Mouse (Mus musculus): ENCODE results near the gene Laptm4a. TPM values are rescaled to one million over a fixed set of nuclear protein-coding genes. Genes with fewer than 3 reads are reported as not detected.

The Laptm4a gene
- total RNA-seq, 1 experiment: 238 TPM

- H3K27ac ChIP-seq (ENCODE audit: insufficient read depth, low read depth, low read length, poor library complexity, severe bottlenecking): no peak overlapping the region
- H3K36me3 ChIP-seq (ENCODE audit: control insufficient read depth, insufficient read depth, low read length, poor library complexity, severe bottlenecking): no peaks in the 10 kb centered on the region
- in situ Hi-C loops (cut with MboI; ENCODE audit: low sequenced_read_pairs in 2 of 2, unreplicated experiment in 2 of 2): no loop called here
- no peaks in the 10 kb centered on the region for H3K9me3 ChIP-seq (ENCODE audit: control insufficient read depth, insufficient read depth, low read depth, low read length)
- TF ChIP-seq HCFC1 (IDR thresholded peaks at IDR 0.05; ENCODE audit: borderline replicate concordance, insufficient read depth, low read length): no peak
- TF ChIP-seq CHD2 (IDR thresholded peaks at IDR 0.05; ENCODE audit: low read depth, low read length): no peak
- TF ChIP-seq MAFK (IDR thresholded peaks at IDR 0.05; ENCODE audit: insufficient read depth, low read depth, low read length): no peak
- 0 out of 2 replicates have a peak, but pooled peaks have one; percentile 20 for TF ChIP-seq ZNF384 (IDR thresholded peaks at IDR 0.05; ENCODE audit: low read depth, low read length)
- TF ChIP-seq ZC3H11A (IDR thresholded peaks at IDR 0.05; ENCODE audit: borderline replicate concordance, low read depth, low read length): peak; percentile 69; the same call in 1 of the 2 replicates
- H3K4me1 ChIP-seq (ENCODE audit: control insufficient read depth in 2 of 2, insufficient read depth in 2 of 2, low read length in 2 of 2, poor library complexity in 1 of 2): peaks cover 6 to 13% of the 10 kb centered on the region in 2 experiments
- no peak overlapping the region for H3K4me3 ChIP-seq (ENCODE audit: insufficient read depth in 1 of 2, low read depth in 1 of 2, low read length in 2 of 2, poor library complexity in 1 of 2, severe bottlenecking in 1 of 2)
- DNase-seq (ENCODE audit: low read depth, low spot score): peak; percentile 63
- H3K9ac ChIP-seq (ENCODE audit: insufficient read depth, low read depth, low read length, poor library complexity, severe bottlenecking): no peak overlapping the region
These were observed 32.3 kb upstream of the Laptm4a start for GRCm38 (mm10) chr12:8889117-8889665.

GRCm38 (mm10) chr12:8892876-8893532 is 28.5 kb upstream of the Laptm4a start:
- in situ Hi-C loops (cut with MboI; ENCODE audit: low sequenced_read_pairs in 2 of 2, unreplicated experiment in 2 of 2): no loop called here
- Histone ChIP-seq H3K9me3 (ENCODE audit: control insufficient read depth, insufficient read depth, low read depth, low read length) (no peaks in the 10 kb centered on the region), H3K36me3 (ENCODE audit: control insufficient read depth, insufficient read depth, low read length, poor library complexity, severe bottlenecking) (no peaks in the 10 kb centered on the region), H3K4me1 (ENCODE audit: control insufficient read depth in 2 of 2, insufficient read depth in 2 of 2, low read length in 2 of 2, poor library complexity in 1 of 2) (peaks cover 2 to 6% of the 10 kb centered on the region in 2 experiments; a peak in 2 of 4 replicates), H3K27ac (ENCODE audit: insufficient read depth, low read depth, low read length, poor library complexity, severe bottlenecking) (no peak overlapping the region), H3K4me3 (ENCODE audit: insufficient read depth in 1 of 2, low read depth in 1 of 2, low read length in 2 of 2, poor library complexity in 1 of 2, severe bottlenecking in 1 of 2) (peak overlapping the region in 1 of 2 experiments; percentile 19; a peak in 1 of 4 replicates), H3K9ac (ENCODE audit: insufficient read depth, low read depth, low read length, poor library complexity, severe bottlenecking) (no peak overlapping the region)
- DNase-seq (ENCODE audit: low read depth, low spot score): no peak
- TF ChIP-seq CHD2 (IDR thresholded peaks at IDR 0.05; ENCODE audit: low read depth, low read length) (no peak), HCFC1 (IDR thresholded peaks at IDR 0.05; ENCODE audit: borderline replicate concordance, insufficient read depth, low read length) (no peak), ZNF384 (IDR thresholded peaks at IDR 0.05; ENCODE audit: low read depth, low read length) (no peak), MAFK (IDR thresholded peaks at IDR 0.05; ENCODE audit: insufficient read depth, low read depth, low read length) (no peak), ZC3H11A (IDR thresholded peaks at IDR 0.05; ENCODE audit: borderline replicate concordance, low read depth, low read length) (no peak)

- no peak overlapping the region for H3K4me3 ChIP-seq (ENCODE audit: insufficient read depth in 1 of 2, low read depth in 1 of 2, low read length in 2 of 2, poor library complexity in 1 of 2, severe bottlenecking in 1 of 2)
- H3K27ac ChIP-seq (ENCODE audit: insufficient read depth, low read depth, low read length, poor library complexity, severe bottlenecking): no peak overlapping the region
- H3K4me1 ChIP-seq (ENCODE audit: control insufficient read depth in 2 of 2, insufficient read depth in 2 of 2, low read length in 2 of 2, poor library complexity in 1 of 2): peaks cover 6 to 19% of the 10 kb centered on the region in 2 experiments; a peak in 3 of 4 replicates
- DNase-seq (ENCODE audit: low read depth, low spot score): no peak
- H3K9ac ChIP-seq (ENCODE audit: insufficient read depth, low read depth, low read length, poor library complexity, severe bottlenecking): no peak overlapping the region
- in situ Hi-C loops (cut with MboI; ENCODE audit: low sequenced_read_pairs in 2 of 2, unreplicated experiment in 2 of 2): no loop called here
- TF ChIP-seq ZC3H11A (IDR thresholded peaks at IDR 0.05; ENCODE audit: borderline replicate concordance, low read depth, low read length): no peak
- no peak for TF ChIP-seq MAFK (IDR thresholded peaks at IDR 0.05; ENCODE audit: insufficient read depth, low read depth, low read length)
- no peak for TF ChIP-seq ZNF384 (IDR thresholded peaks at IDR 0.05; ENCODE audit: low read depth, low read length)
- no peak for TF ChIP-seq HCFC1 (IDR thresholded peaks at IDR 0.05; ENCODE audit: borderline replicate concordance, insufficient read depth, low read length)
- TF ChIP-seq CHD2 (IDR thresholded peaks at IDR 0.05; ENCODE audit: low read depth, low read length): no peak
- no peaks in the 10 kb centered on the region for H3K36me3 ChIP-seq (ENCODE audit: control insufficient read depth, insufficient read depth, low read length, poor library complexity, severe bottlenecking)
- no peaks in the 10 kb centered on the region for H3K9me3 ChIP-seq (ENCODE audit: control insufficient read depth, insufficient read depth, low read depth, low read length)
These were observed 24.3 kb upstream of the Laptm4a start for GRCm38 (mm10) chr12:8897140-8897539.

GRCm38 (mm10) chr12:8898879-8899785 is 22.3 kb upstream of the Laptm4a start:
- Histone ChIP-seq H3K4me1 (ENCODE audit: control insufficient read depth in 2 of 2, insufficient read depth in 2 of 2, low read length in 2 of 2, poor library complexity in 1 of 2) (peaks cover 5 to 16% of the 10 kb centered on the region in 2 experiments; a peak in 3 of 4 replicates), H3K9me3 (ENCODE audit: control insufficient read depth, insufficient read depth, low read depth, low read length) (no peaks in the 10 kb centered on the region), H3K27ac (ENCODE audit: insufficient read depth, low read depth, low read length, poor library complexity, severe bottlenecking) (peak overlapping the region; percentile 46; the same call in 1 of the 2 replicates), H3K9ac (ENCODE audit: insufficient read depth, low read depth, low read length, poor library complexity, severe bottlenecking) (no peak overlapping the region), H3K4me3 (ENCODE audit: insufficient read depth in 1 of 2, low read depth in 1 of 2, low read length in 2 of 2, poor library complexity in 1 of 2, severe bottlenecking in 1 of 2) (no peak overlapping the region), H3K36me3 (ENCODE audit: control insufficient read depth, insufficient read depth, low read length, poor library complexity, severe bottlenecking) (no peaks in the 10 kb centered on the region)
- DNase-seq (ENCODE audit: low read depth, low spot score): no peak
- in situ Hi-C loops (cut with MboI; ENCODE audit: low sequenced_read_pairs in 2 of 2, unreplicated experiment in 2 of 2): no loop called here
- TF ChIP-seq HCFC1 (IDR thresholded peaks at IDR 0.05; ENCODE audit: borderline replicate concordance, insufficient read depth, low read length): no peak
- no peak for TF ChIP-seq ZC3H11A (IDR thresholded peaks at IDR 0.05; ENCODE audit: borderline replicate concordance, low read depth, low read length)
- no peak for TF ChIP-seq ZNF384 (IDR thresholded peaks at IDR 0.05; ENCODE audit: low read depth, low read length)
- TF ChIP-seq MAFK (IDR thresholded peaks at IDR 0.05; ENCODE audit: insufficient read depth, low read depth, low read length): no peak
- no peak for TF ChIP-seq CHD2 (IDR thresholded peaks at IDR 0.05; ENCODE audit: low read depth, low read length)
